Mouse (Mus musculus): ENCODE results near the gene Lrrc20. TPM values are rescaled to one million over a fixed set of nuclear protein-coding genes. Genes with fewer than 3 reads are reported as not detected.

Lrrc20 gene
- polyA plus RNA-seq, 1 experiment from 2014 or later = 9.7 TPM

DNA sequence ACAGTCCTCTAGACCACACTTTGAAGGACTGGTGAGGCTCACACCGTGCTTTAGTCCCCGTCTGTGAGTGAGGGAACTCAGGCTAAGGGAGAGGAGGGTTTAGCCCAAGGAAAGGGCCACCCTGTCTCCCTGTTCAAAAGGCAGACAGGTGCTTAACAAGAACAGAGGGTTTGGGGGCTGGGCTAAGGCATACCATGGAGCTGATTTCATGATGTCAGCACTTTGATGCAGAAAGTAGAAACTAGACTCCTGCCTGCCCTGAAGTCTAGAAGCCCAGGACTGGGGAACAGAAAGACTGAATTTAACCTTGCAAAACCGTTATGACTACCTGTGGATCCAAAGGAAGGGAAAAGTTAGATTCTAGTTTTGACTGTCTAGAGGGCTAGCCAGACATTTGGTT is 18.4 kb upstream of the Lrrc20 start:
- Histone ChIP-seq H3K9me3 (ENCODE audit: control insufficient read depth, low read length) (no peaks in the 10 kb centered on the region), H3K4me1 (ENCODE audit: control insufficient read depth, insufficient read depth, low read length) (no peaks in the 10 kb centered on the region), H3K4me2 (ENCODE audit: low read depth, low read length) (no peak overlapping the region), H3K27me3 (replicated peaks; ENCODE audit: control insufficient read depth, insufficient read depth, low read length) (no peaks in the 10 kb centered on the region), H3K36me3 (ENCODE audit: control insufficient read depth, insufficient read depth, low read length) (no peaks in the 10 kb centered on the region), H3K9ac (ENCODE audit: low read depth, low read length) (no peak overlapping the region), H3K4me3 (ENCODE audit: low read depth, low read length) (no peak overlapping the region), H3K27ac (replicated peaks; ENCODE audit: low read depth, low read length) (no peak overlapping the region)
- ATAC-seq (ENCODE audit: low read depth) (no peak), DNase-seq (ENCODE audit: low spot score) (no peak)
- WGBS = 48% methylated on average over 3 of the region's 3 CpGs

DNA sequence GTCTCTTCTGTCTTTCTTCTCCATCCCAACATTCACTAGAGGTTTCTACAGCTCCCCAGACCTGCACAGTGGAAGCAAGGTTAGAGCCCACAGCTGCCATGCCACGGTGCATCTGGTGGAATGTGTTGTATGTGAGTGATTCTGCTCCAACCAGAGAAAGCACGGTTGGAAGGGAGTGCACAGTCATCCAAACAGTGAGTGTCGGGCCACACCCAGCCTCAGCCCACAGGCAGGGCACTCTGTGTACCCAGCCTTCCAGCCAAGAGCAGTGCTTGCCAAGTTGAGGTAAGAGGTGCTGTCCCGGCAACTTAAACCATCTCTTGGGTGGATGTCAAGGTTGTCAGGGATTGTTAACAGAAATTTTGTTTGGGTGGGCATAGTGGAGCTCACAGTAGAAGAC is 10.6 kb upstream of the Lrrc20 start:
- H3K9ac ChIP-seq (ENCODE audit: low read depth, low read length) = no peak overlapping the region
- DNase-seq (ENCODE audit: low spot score) = no peak
- no peak overlapping the region for H3K4me2 ChIP-seq (ENCODE audit: low read depth, low read length)
- H3K27me3 ChIP-seq (replicated peaks; ENCODE audit: control insufficient read depth, insufficient read depth, low read length) = no peaks in the 10 kb centered on the region
- H3K9me3 ChIP-seq (ENCODE audit: control insufficient read depth, low read length) = no peaks in the 10 kb centered on the region
- whole genome bisulfite sequencing = 80% methylated on average over 4 of the region's 4 CpGs
- H3K4me1 ChIP-seq (ENCODE audit: control insufficient read depth, insufficient read depth, low read length) = no peaks in the 10 kb centered on the region
- H3K27ac ChIP-seq (replicated peaks; ENCODE audit: low read depth, low read length) = no peak overlapping the region
- no peak for ATAC-seq (ENCODE audit: low read depth)
- H3K36me3 ChIP-seq (ENCODE audit: control insufficient read depth, insufficient read depth, low read length) = no peaks in the 10 kb centered on the region
- H3K4me3 ChIP-seq (ENCODE audit: low read depth, low read length) = no peak overlapping the region

DNA sequence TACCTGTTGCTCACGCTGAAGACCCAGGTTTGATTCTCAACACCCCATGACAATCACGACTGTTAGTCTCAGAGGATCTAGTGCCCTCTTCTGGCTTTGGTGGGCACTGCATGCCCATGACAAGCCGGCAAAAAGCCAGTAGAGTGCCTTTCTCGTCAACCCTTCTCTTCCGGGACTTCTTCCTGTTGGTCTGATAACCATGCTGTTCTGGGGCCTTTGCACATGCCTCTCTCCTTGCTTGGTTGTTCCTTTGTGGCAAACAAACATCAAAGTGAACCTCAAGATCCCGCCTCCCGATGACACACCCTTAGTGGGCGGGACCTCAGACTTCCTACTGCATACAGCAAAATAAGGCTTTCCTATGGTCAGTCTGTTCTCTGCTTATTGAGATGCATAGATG is 9.4 kb upstream of the Lrrc20 start:
- Histone ChIP-seq H3K4me2 (ENCODE audit: low read depth, low read length) (no peak overlapping the region), H3K4me3 (ENCODE audit: low read depth, low read length) (no peak overlapping the region), H3K4me1 (ENCODE audit: control insufficient read depth, insufficient read depth, low read length) (no peaks in the 10 kb centered on the region), H3K36me3 (ENCODE audit: control insufficient read depth, insufficient read depth, low read length) (no peaks in the 10 kb centered on the region), H3K27ac (replicated peaks; ENCODE audit: low read depth, low read length) (no peak overlapping the region), H3K27me3 (replicated peaks; ENCODE audit: control insufficient read depth, insufficient read depth, low read length) (no peaks in the 10 kb centered on the region), H3K9ac (ENCODE audit: low read depth, low read length) (no peak overlapping the region), H3K9me3 (ENCODE audit: control insufficient read depth, low read length) (no peaks in the 10 kb centered on the region)
- ATAC-seq (ENCODE audit: low read depth) (no peak), DNase-seq (ENCODE audit: low spot score) (no peak)
- WGBS = 68% methylated on average over 8 of the region's 8 CpGs

DNA sequence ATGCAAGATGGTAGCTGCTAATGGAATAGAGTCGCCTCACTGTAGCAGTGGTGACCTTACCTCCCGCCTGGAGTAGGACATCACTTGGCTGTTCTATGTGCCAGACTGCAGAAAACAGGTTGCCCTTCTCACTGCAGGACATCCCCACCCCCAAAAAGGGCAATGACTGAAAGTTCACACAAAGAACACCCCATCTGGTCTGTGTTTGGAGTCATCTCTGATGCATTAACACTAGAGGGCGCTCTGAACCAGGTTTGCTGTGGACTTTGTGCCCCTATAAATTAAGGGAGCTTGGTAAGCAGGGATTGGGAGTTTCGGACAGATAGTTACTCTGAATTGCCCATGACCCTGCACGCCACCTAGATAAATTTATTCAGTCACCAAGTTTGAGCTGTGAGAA is 8.7 kb upstream of the Lrrc20 start:
- 28% methylated on average over 5 of the region's 5 CpGs for WGBS
- Histone ChIP-seq H3K27me3 (replicated peaks; ENCODE audit: control insufficient read depth, insufficient read depth, low read length) (no peaks in the 10 kb centered on the region), H3K9ac (ENCODE audit: low read depth, low read length) (no peak overlapping the region), H3K9me3 (ENCODE audit: control insufficient read depth, low read length) (no peaks in the 10 kb centered on the region), H3K4me3 (ENCODE audit: low read depth, low read length) (no peak overlapping the region), H3K4me1 (ENCODE audit: control insufficient read depth, insufficient read depth, low read length) (no peaks in the 10 kb centered on the region), H3K36me3 (ENCODE audit: control insufficient read depth, insufficient read depth, low read length) (no peaks in the 10 kb centered on the region), H3K4me2 (ENCODE audit: low read depth, low read length) (no peak overlapping the region), H3K27ac (replicated peaks; ENCODE audit: low read depth, low read length) (no peak overlapping the region)
- no peak for ATAC-seq (ENCODE audit: low read depth)
- DNase-seq (ENCODE audit: low spot score) = peak; percentile 69

DNA sequence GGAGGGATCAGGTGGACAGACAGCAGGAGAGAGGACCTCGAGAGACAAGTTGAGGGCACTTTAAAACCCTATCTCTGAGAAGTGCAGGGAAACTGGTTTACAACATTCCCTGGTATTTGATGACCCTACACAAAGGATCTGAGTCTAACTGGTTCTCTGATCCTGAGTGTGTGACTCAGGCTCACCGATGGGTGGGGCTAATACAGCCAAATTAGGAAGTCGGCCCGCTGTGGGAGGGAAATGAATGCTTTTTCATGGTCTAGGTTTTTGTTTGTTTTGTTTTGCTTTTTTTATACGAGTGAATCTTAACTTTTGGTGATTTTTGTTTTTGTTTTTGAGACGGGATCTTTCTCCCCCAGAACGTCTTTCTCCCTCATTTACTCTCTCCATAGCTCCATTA is 6.7 kb upstream of the Lrrc20 start:
- Histone ChIP-seq H3K9ac (ENCODE audit: low read depth, low read length) (no peak overlapping the region), H3K4me3 (ENCODE audit: low read depth, low read length) (no peak overlapping the region), H3K4me1 (ENCODE audit: control insufficient read depth, insufficient read depth, low read length) (no peaks in the 10 kb centered on the region), H3K27me3 (replicated peaks; ENCODE audit: control insufficient read depth, insufficient read depth, low read length) (no peaks in the 10 kb centered on the region), H3K9me3 (ENCODE audit: control insufficient read depth, low read length) (no peaks in the 10 kb centered on the region), H3K27ac (replicated peaks; ENCODE audit: low read depth, low read length) (no peak overlapping the region), H3K36me3 (ENCODE audit: control insufficient read depth, insufficient read depth, low read length) (no peaks in the 10 kb centered on the region), H3K4me2 (ENCODE audit: low read depth, low read length) (no peak overlapping the region)
- DNase-seq (ENCODE audit: low spot score) (no peak), ATAC-seq (ENCODE audit: low read depth) (no peak)
- 63% methylated on average over 7 of the region's 7 CpGs for WGBS

DNA sequence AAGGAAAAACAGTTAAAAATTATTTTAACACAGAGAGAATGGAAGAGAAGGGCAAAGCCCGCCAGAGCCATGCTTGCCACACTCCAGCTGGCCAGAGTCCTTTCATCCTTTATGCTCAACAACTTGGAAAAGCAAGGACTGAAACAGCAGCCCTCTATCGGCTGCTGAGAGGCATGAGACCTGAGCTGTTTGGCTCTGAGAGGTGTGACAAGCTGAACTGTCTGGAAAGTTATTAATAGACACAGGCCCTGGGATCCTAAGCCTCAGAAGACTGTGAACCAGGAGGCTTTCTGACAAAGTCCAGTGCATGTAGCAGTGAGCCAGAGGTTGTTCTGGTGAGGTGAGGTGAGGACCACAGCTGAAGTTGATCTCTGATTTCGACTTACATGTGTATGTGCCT is 2.0 kb upstream of the Lrrc20 start:
- no peaks in the 10 kb centered on the region for H3K27me3 ChIP-seq (replicated peaks; ENCODE audit: control insufficient read depth, insufficient read depth, low read length)
- ATAC-seq (ENCODE audit: low read depth) (no peak), DNase-seq (ENCODE audit: low spot score) (no peak)
- peaks cover 5% of the 10 kb centered on the region; the same call in 1 of the 2 replicates for H3K4me1 ChIP-seq (ENCODE audit: control insufficient read depth, insufficient read depth, low read length)
- no peaks in the 10 kb centered on the region for H3K9me3 ChIP-seq (ENCODE audit: control insufficient read depth, low read length)
- H3K27ac ChIP-seq (replicated peaks; ENCODE audit: low read depth, low read length) = no peak overlapping the region
- no peaks in the 10 kb centered on the region for H3K36me3 ChIP-seq (ENCODE audit: control insufficient read depth, insufficient read depth, low read length)
- H3K4me2 ChIP-seq (ENCODE audit: low read depth, low read length) = no peak overlapping the region
- no peak overlapping the region for H3K4me3 ChIP-seq (ENCODE audit: low read depth, low read length)
- H3K9ac ChIP-seq (ENCODE audit: low read depth, low read length) = no peak overlapping the region
- WGBS = 81% methylated on average over 3 of the region's 3 CpGs

DNA sequence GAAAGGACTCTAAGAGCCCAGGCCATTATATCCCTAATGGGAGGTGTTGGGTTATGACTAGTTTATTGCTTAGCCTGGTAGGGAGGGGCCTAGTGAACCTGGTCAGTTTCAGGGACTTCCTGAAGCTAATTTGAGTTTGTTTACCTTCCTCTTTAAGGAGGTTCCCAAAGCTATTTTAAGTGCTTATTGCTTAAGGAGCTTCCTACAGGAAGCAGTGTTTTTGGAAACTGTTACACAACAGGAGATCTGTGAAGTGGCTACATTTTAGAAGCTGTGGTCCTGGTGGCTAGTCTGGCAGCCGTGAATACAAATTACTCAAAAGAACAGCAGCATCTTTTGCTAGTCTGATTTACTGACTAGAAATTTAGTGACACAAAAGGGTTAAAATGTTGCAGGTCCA is 1.3 kb upstream of the Lrrc20 start:
- 92% methylated on average over 1 of the region's 1 CpGs for WGBS
- no peak for DNase-seq (ENCODE audit: low spot score)
- Histone ChIP-seq H3K9me3 (ENCODE audit: control insufficient read depth, low read length) (no peaks in the 10 kb centered on the region), H3K27ac (replicated peaks; ENCODE audit: low read depth, low read length) (no peak overlapping the region), H3K36me3 (ENCODE audit: control insufficient read depth, insufficient read depth, low read length) (no peaks in the 10 kb centered on the region), H3K4me1 (ENCODE audit: control insufficient read depth, insufficient read depth, low read length) (peaks cover 5% of the 10 kb centered on the region; the same call in 1 of the 2 replicates), H3K9ac (ENCODE audit: low read depth, low read length) (no peak overlapping the region), H3K4me2 (ENCODE audit: low read depth, low read length) (no peak overlapping the region), H3K4me3 (ENCODE audit: low read depth, low read length) (no peak overlapping the region), H3K27me3 (replicated peaks; ENCODE audit: control insufficient read depth, insufficient read depth, low read length) (no peaks in the 10 kb centered on the region)
- ATAC-seq (ENCODE audit: low read depth) = no peak

DNA sequence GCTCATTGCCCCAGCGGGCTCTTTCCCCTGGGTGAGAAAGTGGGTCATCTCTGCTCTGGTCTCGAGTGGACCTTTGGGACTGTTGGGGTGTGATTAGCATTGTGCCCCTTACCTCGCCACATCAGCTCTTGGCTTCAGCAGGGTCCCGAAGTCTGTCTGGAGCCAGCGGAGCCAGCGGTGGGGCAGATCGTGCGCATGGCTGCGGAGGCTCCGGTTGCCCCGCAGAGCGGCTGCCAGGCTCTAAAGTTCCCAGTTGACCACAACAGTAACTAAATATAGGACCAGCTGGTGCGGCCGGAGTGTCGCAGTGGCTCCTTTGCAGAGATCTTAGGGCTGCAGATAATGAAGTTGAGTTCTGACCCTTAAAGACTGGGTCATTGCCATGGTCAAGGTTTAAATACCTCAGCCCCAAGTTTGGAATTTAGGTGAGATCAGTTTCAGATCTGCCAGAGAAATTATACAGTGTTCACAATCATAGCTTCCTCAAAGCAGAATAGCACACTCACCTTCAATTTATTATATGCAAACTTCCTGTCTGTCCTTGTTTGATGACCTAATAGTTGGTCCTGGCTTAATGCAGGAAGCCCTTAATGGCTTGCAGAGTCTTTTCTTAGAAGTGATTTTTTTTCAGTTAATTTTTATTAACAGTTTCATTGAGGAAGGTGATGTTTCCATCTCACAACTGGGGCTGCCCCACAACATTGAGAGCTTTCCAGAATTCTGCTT is 1.0 kb downstream of the Lrrc20 start:
- Histone ChIP-seq H3K4me2 (ENCODE audit: low read depth, low read length) (peak overlapping the region; percentile 75), H3K4me1 (ENCODE audit: control insufficient read depth, insufficient read depth, low read length) (peaks cover 5% of the 10 kb centered on the region; the same call in 1 of the 2 replicates), H3K4me3 (ENCODE audit: low read depth, low read length) (peak overlapping the region; percentile 65), H3K36me3 (ENCODE audit: control insufficient read depth, insufficient read depth, low read length) (no peaks in the 10 kb centered on the region), H3K9me3 (ENCODE audit: control insufficient read depth, low read length) (no peaks in the 10 kb centered on the region), H3K27ac (replicated peaks; ENCODE audit: low read depth, low read length) (no peak overlapping the region), H3K27me3 (replicated peaks; ENCODE audit: control insufficient read depth, insufficient read depth, low read length) (no peaks in the 10 kb centered on the region), H3K9ac (ENCODE audit: low read depth, low read length) (peak overlapping the region; percentile 67)
- ATAC-seq (ENCODE audit: low read depth) (no peak), DNase-seq (ENCODE audit: low spot score) (peak; percentile 38)
- WGBS = 3% methylated on average over 14 of the region's 15 CpGs

DNA sequence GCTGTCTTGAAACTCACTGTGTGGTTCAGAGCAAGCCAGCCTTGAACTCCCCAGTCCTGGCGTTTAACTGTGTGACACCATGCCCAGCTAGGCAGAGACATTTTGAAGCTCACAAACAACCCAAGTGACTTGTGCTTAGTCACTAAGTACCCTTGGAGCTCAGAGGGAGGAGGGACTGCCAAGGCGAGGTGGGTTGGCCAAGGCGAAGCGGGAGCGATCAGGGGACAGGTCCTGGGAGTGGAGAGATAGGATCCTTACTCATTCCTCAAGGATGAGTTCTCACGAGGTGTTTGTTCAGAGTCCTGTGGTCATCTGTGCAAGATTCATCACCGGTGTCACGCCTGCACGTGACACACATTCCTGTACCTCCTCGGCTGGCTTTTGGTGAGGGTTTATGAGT is 3.9 kb downstream of the Lrrc20 start:
- Histone ChIP-seq H3K27me3 (replicated peaks; ENCODE audit: control insufficient read depth, insufficient read depth, low read length) (no peaks in the 10 kb centered on the region), H3K4me1 (ENCODE audit: control insufficient read depth, insufficient read depth, low read length) (peaks cover 5% of the 10 kb centered on the region; the same call in 1 of the 2 replicates), H3K36me3 (ENCODE audit: control insufficient read depth, insufficient read depth, low read length) (no peaks in the 10 kb centered on the region), H3K9me3 (ENCODE audit: control insufficient read depth, low read length) (no peaks in the 10 kb centered on the region), H3K27ac (replicated peaks; ENCODE audit: low read depth, low read length) (no peak overlapping the region), H3K4me3 (ENCODE audit: low read depth, low read length) (no peak overlapping the region), H3K4me2 (ENCODE audit: low read depth, low read length) (no peak overlapping the region), H3K9ac (ENCODE audit: low read depth, low read length) (no peak overlapping the region)
- ATAC-seq (ENCODE audit: low read depth) (no peak), DNase-seq (ENCODE audit: low spot score) (no peak)
- 90% methylated on average over 9 of the region's 10 CpGs for WGBS

Data from embryonic facial prominence, embryonic 14.5 days (tissue).